Mouse (Mus musculus): ENCODE data around the gene Gphb5.

DNA sequence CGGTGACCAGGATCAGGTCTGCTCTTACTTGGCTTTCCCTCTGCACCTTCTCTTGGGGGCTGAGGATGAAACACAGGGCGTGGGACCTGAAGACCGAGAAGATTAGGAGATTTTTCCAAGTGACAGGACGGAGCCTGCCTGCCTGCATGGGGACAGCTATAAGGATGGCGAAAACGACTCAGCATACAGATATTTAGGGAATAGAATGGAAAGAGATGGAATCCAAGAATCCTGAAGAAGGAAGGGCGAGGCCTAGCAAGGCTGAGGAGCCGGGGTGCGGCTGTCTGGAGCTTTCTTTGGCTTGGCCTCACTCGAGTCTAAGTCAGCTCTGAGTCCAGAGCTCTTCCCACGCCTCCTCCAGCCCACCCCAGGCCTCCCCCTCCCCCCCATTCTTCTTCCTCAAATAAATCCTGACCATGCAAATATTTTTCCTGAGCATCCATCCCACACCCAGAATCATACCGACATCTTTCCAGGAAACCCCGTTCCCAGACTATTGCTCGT is 50.9 kb downstream of the Gphb5 start:
- no peak for TF ChIP-seq POLR2A (IDR thresholded peaks at IDR 0.05; ENCODE audit: low read depth, low read length)
- TF ChIP-seq CTCF (IDR thresholded peaks at IDR 0.05; ENCODE audit: extremely low read depth, insufficient read length, insufficient replicate concordance, low read depth, low read length): no peak
